Mouse (Mus musculus) ES-E14 (cell line): ENCODE data around the gene Dnah14. TPM values are rescaled to one million over a fixed set of nuclear protein-coding genes. Genes with fewer than 3 reads are reported as not detected.

ENCODE experiments used
- DNase-seq: peaks from one replicate; pipeline ENCODE4 v3.0.0-alpha.2; 2013; ENCODE audit warnings: low read depth, low spot score
- H3K27ac ChIP-seq: 2 replicates; pipeline ENCODE4 v1.5.1; 2012; ENCODE audit warnings: low read depth, mild to moderate bottlenecking, low read length, moderate library complexity, mixed read lengths; ENCODE audit not compliant: poor library complexity, insufficient read depth, severe bottlenecking
- H3K36me3 ChIP-seq: 2 replicates; pipeline ENCODE4 v1.6.1; 2012; ENCODE audit warnings: mild to moderate bottlenecking, low read length, moderate library complexity, mixed read lengths; ENCODE audit not compliant: control insufficient read depth, poor library complexity, insufficient read depth, severe bottlenecking
- H3K4me1 ChIP-seq, 2 experiments: fragments of 150-350 bp in 1 of 2; sonication (generic) in 1 of 2; 2 replicates each; pipeline ENCODE4 v1.6.1; 2012; ENCODE audit warnings: low read length in 2 of 2, mild to moderate bottlenecking in 1 of 2, mixed read lengths in 1 of 2; ENCODE audit not compliant: control insufficient read depth in 2 of 2, insufficient read depth in 2 of 2, poor library complexity in 1 of 2
- H3K4me3 ChIP-seq, 2 experiments: fragments of 150-350 bp in 1 of 2; sonication (generic) in 1 of 2; 2 replicates each; pipeline ENCODE4 v1.5.1; 2012; ENCODE audit warnings: low read length in 2 of 2, low read depth in 1 of 2, mild to moderate bottlenecking in 1 of 2, mixed read lengths in 1 of 2; ENCODE audit not compliant: insufficient read depth in 1 of 2, poor library complexity in 1 of 2, severe bottlenecking in 1 of 2
- H3K9ac ChIP-seq: 2 replicates; pipeline ENCODE4 v1.6.1; 2012; ENCODE audit warnings: low read depth, mild to moderate bottlenecking, low read length, mixed read lengths; ENCODE audit not compliant: poor library complexity, insufficient read depth, severe bottlenecking
- H3K9me3 ChIP-seq: fragments of 150-350 bp; sonication (generic); 2 replicates; pipeline ENCODE4 v1.6.1; 2012; ENCODE audit warnings: low read depth, mild to moderate bottlenecking, low read length; ENCODE audit not compliant: control insufficient read depth, insufficient read depth
- CHD2 ChIP-seq: IDR thresholded peaks from 2 replicates; pipeline ENCODE4 v1.6.1; 2014; ENCODE audit warnings: mild to moderate bottlenecking, low read depth, low read length, inconsistent platforms
- HCFC1 ChIP-seq: IDR thresholded peaks from 2 replicates; pipeline ENCODE4 v1.6.1; 2012; ENCODE audit warnings: low read length, inconsistent platforms, borderline replicate concordance; ENCODE audit not compliant: insufficient read depth
- MAFK ChIP-seq: IDR thresholded peaks from 2 replicates; pipeline ENCODE4 v1.6.1; 2014; ENCODE audit warnings: mild to moderate bottlenecking, low read depth, low read length, inconsistent platforms; ENCODE audit not compliant: insufficient read depth
- ZC3H11A ChIP-seq: IDR thresholded peaks from 2 replicates; pipeline ENCODE4 v1.6.1; 2012; ENCODE audit warnings: low read depth, mild to moderate bottlenecking, inconsistent platforms, low read length, borderline replicate concordance
- ZNF384 ChIP-seq: IDR thresholded peaks from 2 replicates; pipeline ENCODE4 v1.6.1; 2012; ENCODE audit warnings: low read depth, low read length, inconsistent platforms
- in situ Hi-C, 2 experiments: fragments of 600-800 bp; cut with MboI; formaldehyde crosslinking; loops; one replicate each; pipeline ENCODE4 v1.15.1; 2025; ENCODE audit warnings: low sequenced_read_pairs in 2 of 2, inconsistent platforms in 1 of 2; ENCODE audit not compliant: unreplicated experiment in 2 of 2
- total RNA-seq: library from RNA; depleted of rRNA; stranded (reverse); fragments of 300-350 nt; gene quantifications from 2 replicates; pipeline ENCODE4 v1.2.3, GENCODE M21; 2012

The Dnah14 gene
- total RNA-seq, 1 experiment = 1.9 TPM

DNA sequence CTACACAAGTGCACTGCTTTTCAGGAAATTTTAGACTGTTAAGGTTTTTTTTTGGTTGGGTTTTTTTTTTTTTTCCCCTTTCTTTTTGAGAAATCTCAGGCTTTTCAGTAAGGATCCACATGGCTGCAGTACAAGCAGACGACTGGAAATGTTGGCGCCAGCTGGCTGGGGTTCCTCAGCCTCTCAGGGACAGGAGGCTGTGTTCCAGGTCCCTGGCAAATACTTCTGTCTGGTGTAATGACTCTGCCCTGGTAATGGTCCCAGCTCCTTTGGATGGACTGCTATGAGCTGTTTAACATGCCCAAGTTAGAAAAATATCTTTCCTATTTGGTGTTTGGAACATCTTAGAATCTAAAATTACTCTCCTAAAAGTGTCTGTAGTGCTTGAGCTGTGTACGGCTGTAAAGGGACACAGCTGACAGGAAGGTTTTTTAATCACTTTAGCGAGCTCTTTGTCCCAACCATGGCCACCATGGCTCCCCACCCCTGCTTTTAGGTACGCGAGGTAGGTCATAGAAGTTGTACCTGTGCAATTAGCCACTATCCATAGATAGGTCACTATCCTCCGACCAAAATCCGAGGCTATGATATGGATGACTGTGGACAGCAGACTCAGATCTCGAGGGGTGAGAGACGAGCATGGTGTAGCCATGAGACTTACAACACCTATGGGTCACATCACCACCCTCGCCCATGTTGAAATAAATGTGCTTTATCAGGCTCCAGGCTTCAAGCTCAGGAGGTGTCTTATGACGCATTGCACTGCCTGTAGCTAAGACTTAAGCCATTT is 275.4 kb downstream of the Dnah14 start:
- TF ChIP-seq ZNF384 (no peak), CHD2 (no peak), MAFK (no peak), ZC3H11A (no peak), HCFC1 (no peak)
- no peak overlapping the region for H3K4me3 ChIP-seq
- no peak for DNase-seq
- peaks cover 2 to 9% of the 10 kb centered on the region in 2 experiments; a peak in 1 of 4 replicates for H3K4me1 ChIP-seq
- H3K36me3 ChIP-seq = no peaks in the 10 kb centered on the region
- H3K27ac ChIP-seq = no peak overlapping the region
- in situ Hi-C loops = no loop called here
- H3K9me3 ChIP-seq = no peaks in the 10 kb centered on the region
- H3K9ac ChIP-seq = no peak overlapping the region

GRCm38 (mm10) chr1:181852466-181852865 is 276.1 kb downstream of the Dnah14 start:
- no peak overlapping the region for H3K27ac ChIP-seq
- no peaks in the 10 kb centered on the region for H3K9me3 ChIP-seq
- in situ Hi-C loops = no loop called here
- 0 out of 2 replicates have a peak overlapping the region, but pooled peaks have one; percentile 28 for H3K9ac ChIP-seq
- peaks cover 2 to 9% of the 10 kb centered on the region in 2 experiments; a peak in 1 of 4 replicates for H3K4me1 ChIP-seq
- TF ChIP-seq MAFK (no peak), CHD2 (no peak), ZNF384 (no peak), ZC3H11A (no peak), HCFC1 (no peak)
- no peak for DNase-seq
- H3K36me3 ChIP-seq = no peaks in the 10 kb centered on the region
- peak overlapping the region; percentile 58 to 63; a peak in 2 of 4 replicates for H3K4me3 ChIP-seq

- TF ChIP-seq CHD2 (no peak), HCFC1 (no peak), MAFK (no peak), ZNF384 (no peak), ZC3H11A (no peak)
- Histone ChIP-seq H3K27ac (peak overlapping the region; percentile 74), H3K4me1 (peaks cover 2 to 9% of the 10 kb centered on the region in 2 experiments; a peak in 1 of 4 replicates), H3K36me3 (no peaks in the 10 kb centered on the region), H3K9ac (peak overlapping the region; percentile 42; the same call in 1 of the 2 replicates), H3K9me3 (no peaks in the 10 kb centered on the region), H3K4me3 (peak overlapping the region; percentile 58 to 63)
- DNase-seq = no peak
- in situ Hi-C loops = no loop called here
Observed at GRCm38 (mm10) chr1:181853081-181853736, 276.9 kb downstream of the Dnah14 start.

GRCm38 (mm10) chr1:181854829-181855228 is 278.5 kb downstream of the Dnah14 start:
- no peak for TF ChIP-seq ZNF384
- no peak for TF ChIP-seq MAFK
- TF ChIP-seq HCFC1 = no peak
- TF ChIP-seq CHD2 = no peak
- TF ChIP-seq ZC3H11A = no peak
- H3K4me1 ChIP-seq = peaks cover 2 to 12% of the 10 kb centered on the region in 2 experiments; a peak in 2 of 4 replicates
- in situ Hi-C loops = no loop called here

More at GRCm38 (mm10) chr1:181854829-181855228, 278.5 kb downstream of the Dnah14 start:
- Histone ChIP-seq H3K27ac (no peak overlapping the region), H3K36me3 (no peaks in the 10 kb centered on the region), H3K9me3 (no peaks in the 10 kb centered on the region), H3K4me3 (no peak overlapping the region), H3K9ac (no peak overlapping the region)
- DNase-seq = no peak
